Mouse (Mus musculus) liver, embryonic 13.5 days (tissue): ENCODE results near the gene Cit. TPM values are rescaled to one million over a fixed set of nuclear protein-coding genes. Genes with fewer than 3 reads are reported as not detected.
A peak's percentile ranks its signal among the peaks of the same experiment; 100 is the strongest.

Experiments used
- ATAC-seq: fragments of 200-750 bp; cut with Nextera tagmentation; 2 replicates; pipeline ENCODE4 v1.8.0; 2017; ENCODE audit warnings: low read depth, mild to moderate bottlenecking, moderate number of reproducible peaks, moderate library complexity
- DNase-seq: peaks from one replicate; pipeline ENCODE4 v3.0.0; 2022
- H3K27ac ChIP-seq: fragments of 300-500 bp; sonication (generic); 2 replicates; pipeline ENCODE4 v1.5.1; 2015; ENCODE audit warnings: moderate library complexity, mild to moderate bottlenecking, inconsistent platforms
- H3K27me3 ChIP-seq: fragments of 300-500 bp; sonication (generic); 2 replicates; pipeline ENCODE4 v1.6.1; 2015; ENCODE audit warnings: mild to moderate bottlenecking, inconsistent platforms
- H3K36me3 ChIP-seq: fragments of 300-500 bp; sonication (generic); 2 replicates; pipeline ENCODE4 v1.6.1; 2015; ENCODE audit warnings: mild to moderate bottlenecking, inconsistent platforms
- H3K4me1 ChIP-seq: fragments of 300-500 bp; sonication (generic); replicated peaks from 2 replicates; pipeline ENCODE4 v1.6.1; 2015; ENCODE audit warnings: inconsistent platforms
- H3K4me2 ChIP-seq: fragments of 300-500 bp; sonication (generic); 2 replicates; pipeline ENCODE4 v1.6.1; 2015; ENCODE audit warnings: inconsistent platforms, mild to moderate bottlenecking, moderate library complexity
- H3K4me3 ChIP-seq: fragments of 300-500 bp; sonication (generic); replicated peaks from 2 replicates; pipeline ENCODE4 v1.5.1; 2015; ENCODE audit warnings: mild to moderate bottlenecking, inconsistent platforms
- H3K9ac ChIP-seq: fragments of 300-500 bp; sonication (generic); 2 replicates; pipeline ENCODE4 v1.6.1; 2015; ENCODE audit warnings: mild to moderate bottlenecking, inconsistent platforms
- H3K9me3 ChIP-seq: fragments of 300-500 bp; sonication (generic); replicated peaks from 2 replicates; pipeline ENCODE4 v1.6.1; 2016; ENCODE audit warnings: inconsistent platforms
- WGBS: fragments of 180-500 bp; shearing (Covaris S2); methylation state at CpG from one replicate; pipeline ENCODE4 v1.1.7; 2015; ENCODE audit not compliant: insufficient replicate concordance; 5-methylcytosine and 5-hydroxymethylcytosine counted together
- polyA plus RNA-seq: library from polyadenylated mRNA; unstranded; fragments of >200 nt; fragmentation: Nextera tagmentation; extraction: Ambion mirVana; gene quantifications from 2 replicates; pipeline ENCODE4 v1.2.1, GENCODE M21; 2015

Cit gene
- polyA plus RNA-seq, 1 experiment from 2014 or later: 39.4 TPM

DNA sequence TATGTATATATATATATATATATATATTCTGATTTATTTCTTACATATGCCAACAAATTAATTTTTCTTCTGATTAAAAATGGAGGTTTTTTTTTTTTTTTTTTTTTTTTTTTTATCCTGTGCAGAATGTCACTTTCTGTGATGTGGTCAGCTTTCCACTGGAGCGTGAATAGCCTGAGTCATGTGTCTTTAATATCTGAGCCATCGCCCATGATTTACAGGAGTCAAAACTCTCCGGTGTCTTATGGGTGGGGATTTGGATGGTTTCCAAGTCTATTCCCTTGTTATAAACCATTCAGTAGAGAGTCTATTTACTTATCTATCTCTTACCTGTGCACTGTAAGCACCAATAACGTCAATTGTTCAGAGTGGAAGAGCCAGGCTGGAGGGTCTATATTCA is 27.9 kb downstream of the Cit start:
- Histone ChIP-seq H3K4me3 (no peak overlapping the region), H3K27me3 (no peaks in the 10 kb centered on the region), H3K9ac (no peak overlapping the region), H3K9me3 (no peaks in the 10 kb centered on the region), H3K4me2 (no peak overlapping the region), H3K27ac (no peak overlapping the region), H3K36me3 (peaks cover 82% of the 10 kb centered on the region), H3K4me1 (no peaks in the 10 kb centered on the region; the same call in 1 of the 2 replicates)
- no peak for ATAC-seq
- no peak for DNase-seq
- 84% methylated on average over 4 of the region's 4 CpGs for WGBS

DNA sequence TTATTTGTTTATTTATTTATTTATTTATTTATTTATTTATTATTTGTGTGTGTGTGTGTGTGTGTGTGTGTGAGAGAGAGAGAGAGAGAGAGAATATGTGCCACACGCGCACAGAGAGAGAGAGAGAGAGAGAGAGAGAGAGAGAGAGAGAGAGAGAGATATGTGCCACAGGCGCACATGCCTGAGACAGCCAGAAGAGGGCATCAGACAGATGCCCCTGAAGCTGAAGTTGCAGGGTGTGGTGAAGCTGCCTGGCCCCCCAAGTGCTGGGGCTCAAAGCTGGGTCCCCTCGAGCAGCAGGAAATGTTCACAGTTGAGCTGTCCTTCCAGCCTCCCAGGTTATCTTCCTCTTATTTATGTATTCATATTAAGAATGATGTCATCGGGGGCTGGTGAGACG is 32.3 kb downstream of the Cit start:
- Histone ChIP-seq H3K27me3 (no peaks in the 10 kb centered on the region), H3K27ac (no peak overlapping the region), H3K9ac (no peak overlapping the region), H3K4me3 (no peak overlapping the region), H3K4me2 (no peak overlapping the region), H3K4me1 (peaks cover 14% of the 10 kb centered on the region), H3K9me3 (no peaks in the 10 kb centered on the region), H3K36me3 (peaks cover 71% of the 10 kb centered on the region)
- 88% methylated on average over 6 of the region's 6 CpGs for WGBS
- ATAC-seq (no peak), DNase-seq (no peak)

DNA sequence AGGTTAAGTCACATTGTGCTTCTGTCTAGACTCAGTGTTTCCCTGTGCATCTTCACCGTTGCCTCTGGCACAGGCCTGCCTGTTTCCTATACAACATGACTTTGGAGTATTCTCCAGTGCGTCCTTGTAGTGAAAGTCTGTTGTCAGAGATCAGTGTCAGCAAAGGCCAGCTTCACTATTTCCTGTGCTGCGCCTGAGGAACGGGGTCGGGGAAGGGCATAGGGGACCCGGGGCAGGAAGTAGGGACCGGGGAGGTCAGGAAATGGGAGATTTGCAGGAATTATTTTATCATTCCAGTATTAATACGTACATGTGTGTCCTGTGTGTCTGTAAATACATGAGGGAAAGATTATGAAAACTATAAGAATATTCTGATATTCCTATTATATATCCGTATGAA is 37.1 kb downstream of the Cit start:
- H3K9ac ChIP-seq: no peak overlapping the region
- no peak overlapping the region for H3K4me2 ChIP-seq
- H3K27me3 ChIP-seq: no peaks in the 10 kb centered on the region
- ATAC-seq (no peak), DNase-seq (no peak)
- WGBS: 72% methylated on average over 9 of the region's 9 CpGs
- H3K4me3 ChIP-seq: no peak overlapping the region
- H3K36me3 ChIP-seq: peaks cover 73% of the 10 kb centered on the region
- H3K4me1 ChIP-seq: peaks cover 42% of the 10 kb centered on the region
- no peaks in the 10 kb centered on the region for H3K9me3 ChIP-seq
- no peak overlapping the region for H3K27ac ChIP-seq

DNA sequence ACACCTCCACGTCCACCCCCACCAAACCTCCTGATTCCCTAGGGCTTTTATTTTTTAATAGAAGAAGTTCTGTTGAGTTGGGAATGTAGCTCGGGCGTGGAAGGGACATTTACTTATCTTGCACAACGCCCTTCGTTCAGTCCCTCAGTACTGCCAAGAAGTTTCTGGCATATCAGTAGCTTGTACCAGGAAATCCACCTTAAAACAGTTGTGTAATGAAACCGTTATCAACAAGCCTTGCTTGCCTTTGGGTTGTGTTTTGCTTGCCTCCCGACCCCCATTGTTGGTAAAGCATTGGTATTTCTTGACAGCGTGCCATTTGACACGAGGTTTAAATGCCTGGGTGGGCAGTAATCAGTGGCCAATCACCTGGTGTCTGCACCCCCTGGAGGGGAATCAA is 39.4 kb downstream of the Cit start:
- DNase-seq (peak; percentile 22), ATAC-seq (peak; percentile 83)
- no peak overlapping the region for H3K4me3 ChIP-seq
- H3K9me3 ChIP-seq: no peaks in the 10 kb centered on the region
- H3K9ac ChIP-seq: peak overlapping the region; percentile 33; the same call in 1 of the 2 replicates
- H3K4me1 ChIP-seq: peaks cover 42% of the 10 kb centered on the region
- 30% methylated on average over 9 of the region's 9 CpGs for WGBS
- peak overlapping the region; percentile 35 for H3K4me2 ChIP-seq
- no peaks in the 10 kb centered on the region for H3K27me3 ChIP-seq
- peaks cover 75% of the 10 kb centered on the region for H3K36me3 ChIP-seq
- H3K27ac ChIP-seq: peak overlapping the region; percentile 78

DNA sequence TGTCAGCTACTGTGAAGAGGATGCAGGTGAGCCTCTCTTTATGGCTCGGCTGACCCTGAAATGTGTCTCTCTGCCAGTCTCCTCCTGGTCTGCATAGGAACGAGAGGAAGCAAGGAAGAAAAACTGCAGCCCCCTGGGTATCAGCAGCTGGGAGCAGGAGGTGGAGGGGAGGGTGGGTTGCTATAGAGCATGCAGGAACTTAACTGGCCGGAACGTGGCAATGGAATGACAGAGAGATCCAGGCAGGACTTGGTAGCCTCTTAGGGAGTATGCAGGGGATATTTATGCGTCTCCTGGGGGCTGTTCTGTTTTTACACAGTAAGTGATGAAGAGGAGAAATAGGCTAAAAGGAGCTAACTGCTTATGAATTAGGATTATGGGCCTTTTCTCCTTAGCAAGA is 48.7 kb downstream of the Cit start:
- Histone ChIP-seq H3K36me3 (peaks cover 79% of the 10 kb centered on the region), H3K4me3 (no peak overlapping the region), H3K27me3 (no peaks in the 10 kb centered on the region), H3K9ac (no peak overlapping the region), H3K27ac (no peak overlapping the region), H3K4me1 (no peaks in the 10 kb centered on the region; the same call in 1 of the 2 replicates), H3K9me3 (no peaks in the 10 kb centered on the region), H3K4me2 (no peak overlapping the region)
- ATAC-seq (no peak), DNase-seq (no peak)
- WGBS: 76% methylated on average over 5 of the region's 5 CpGs

DNA sequence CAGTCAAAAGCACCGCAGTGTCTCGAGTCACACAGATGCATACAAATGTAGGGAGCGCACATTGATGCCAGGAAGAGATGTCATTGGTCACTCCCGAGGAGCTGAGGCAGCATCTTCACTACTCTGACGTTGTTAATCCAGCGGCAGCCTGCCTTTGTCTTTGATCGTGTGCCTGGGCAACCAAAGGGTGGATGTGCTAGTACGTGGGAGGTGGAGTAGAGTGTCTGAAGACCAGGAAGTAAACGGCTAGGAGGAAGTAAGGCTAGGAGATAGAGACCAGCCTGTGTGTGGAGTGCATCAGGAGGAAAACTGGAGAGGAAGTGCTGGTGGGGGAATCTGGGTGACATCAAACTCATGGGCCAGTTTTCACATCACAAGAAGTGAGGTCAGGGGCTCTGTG is 52.0 kb downstream of the Cit start:
- Histone ChIP-seq H3K4me1 (no peaks in the 10 kb centered on the region; the same call in 1 of the 2 replicates), H3K9me3 (no peaks in the 10 kb centered on the region), H3K9ac (no peak overlapping the region), H3K27me3 (no peaks in the 10 kb centered on the region), H3K36me3 (peaks cover 75% of the 10 kb centered on the region), H3K4me3 (no peak overlapping the region), H3K27ac (no peak overlapping the region), H3K4me2 (no peak overlapping the region)
- DNase-seq: no peak
- 50% methylated on average over 9 of the region's 9 CpGs for whole genome bisulfite sequencing
- no peak for ATAC-seq

DNA sequence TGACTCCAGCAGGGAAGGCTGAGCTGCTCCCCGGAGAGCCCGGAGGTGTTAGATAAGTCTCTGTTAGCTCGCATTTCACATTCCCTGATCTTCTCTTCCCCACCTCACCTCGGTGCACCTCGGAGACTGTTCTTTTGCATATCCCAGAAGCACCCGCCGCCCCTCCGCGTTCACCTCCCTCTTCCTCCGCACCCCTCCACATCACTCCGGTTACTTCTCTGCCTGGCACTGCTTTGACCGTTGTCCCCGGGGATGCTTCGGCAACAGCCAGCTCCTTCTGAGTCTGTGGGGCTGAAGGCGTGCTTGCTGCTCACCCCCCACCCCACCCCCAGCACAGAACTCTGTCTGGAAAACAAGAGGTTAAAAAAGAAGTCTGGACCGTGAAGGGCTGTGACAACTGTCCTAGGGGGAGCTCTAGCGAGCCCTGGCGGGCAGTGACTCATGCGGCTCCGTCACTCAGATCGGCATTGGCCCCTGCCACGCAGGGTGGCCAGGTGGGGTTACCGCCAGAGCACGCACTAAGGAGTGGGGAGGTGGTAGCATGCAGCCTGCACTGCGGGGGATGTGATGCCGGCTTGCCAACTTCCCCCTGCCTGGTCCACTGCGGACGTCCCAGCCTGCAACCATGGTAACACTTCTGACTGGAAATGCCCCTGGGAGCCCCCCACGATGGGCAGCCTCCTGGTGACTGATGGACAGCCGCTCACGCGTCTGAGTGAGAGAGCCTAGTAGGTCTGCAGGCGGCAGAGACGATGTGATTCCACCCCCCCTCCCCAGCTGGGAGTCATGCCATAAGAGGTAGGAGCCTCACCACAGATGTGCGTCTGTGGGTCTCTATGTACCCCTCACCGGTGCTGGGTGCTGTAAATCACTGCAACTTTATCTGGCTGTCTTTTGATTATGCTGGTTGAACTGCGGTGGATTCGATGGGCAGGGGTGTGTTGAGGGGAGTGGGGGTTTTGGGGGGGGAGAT is 62.2 kb downstream of the Cit start:
- Histone ChIP-seq H3K27me3 (no peaks in the 10 kb centered on the region), H3K4me2 (peak overlapping the region; percentile 55), H3K4me1 (peaks cover 29% of the 10 kb centered on the region), H3K9ac (no peak overlapping the region), H3K9me3 (no peaks in the 10 kb centered on the region), H3K4me3 (peak overlapping the region; percentile 25), H3K36me3 (peaks cover 50% of the 10 kb centered on the region), H3K27ac (no peak overlapping the region)
- ATAC-seq (peak; percentile 35; the same call in 1 of the 2 replicates), DNase-seq (no peak)
- WGBS: 56% methylated on average over 38 of the region's 38 CpGs

DNA sequence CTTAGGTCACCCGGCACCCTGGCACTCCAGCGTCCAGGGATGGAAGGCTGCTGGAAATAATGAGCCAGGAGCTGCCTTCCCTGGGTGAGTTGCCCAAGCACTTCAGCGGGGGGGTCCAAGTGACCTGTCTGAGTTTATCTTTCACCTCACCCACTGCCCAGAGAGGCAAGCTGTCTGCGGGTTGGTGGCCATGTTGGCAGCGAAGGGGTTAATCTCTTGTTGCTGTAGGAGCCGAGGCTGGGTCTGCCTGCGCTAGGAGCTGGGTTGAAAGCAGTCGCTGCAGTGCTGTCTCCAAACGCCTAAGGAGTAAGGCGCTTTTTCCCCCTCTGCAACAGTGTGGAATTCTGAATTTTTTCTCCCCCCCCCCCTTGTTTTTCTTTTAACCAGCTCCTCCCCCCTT is 63.2 kb downstream of the Cit start:
- WGBS: 64% methylated on average over 10 of the region's 10 CpGs
- Histone ChIP-seq H3K27ac (no peak overlapping the region), H3K4me2 (peak overlapping the region; percentile 55), H3K36me3 (peaks cover 53% of the 10 kb centered on the region), H3K9me3 (no peaks in the 10 kb centered on the region), H3K4me3 (peak overlapping the region; percentile 25), H3K4me1 (peaks cover 27% of the 10 kb centered on the region), H3K27me3 (no peaks in the 10 kb centered on the region), H3K9ac (0 out of 2 replicates have a peak overlapping the region, but pooled peaks have one; percentile 22)
- ATAC-seq: no peak
- no peak for DNase-seq

DNA sequence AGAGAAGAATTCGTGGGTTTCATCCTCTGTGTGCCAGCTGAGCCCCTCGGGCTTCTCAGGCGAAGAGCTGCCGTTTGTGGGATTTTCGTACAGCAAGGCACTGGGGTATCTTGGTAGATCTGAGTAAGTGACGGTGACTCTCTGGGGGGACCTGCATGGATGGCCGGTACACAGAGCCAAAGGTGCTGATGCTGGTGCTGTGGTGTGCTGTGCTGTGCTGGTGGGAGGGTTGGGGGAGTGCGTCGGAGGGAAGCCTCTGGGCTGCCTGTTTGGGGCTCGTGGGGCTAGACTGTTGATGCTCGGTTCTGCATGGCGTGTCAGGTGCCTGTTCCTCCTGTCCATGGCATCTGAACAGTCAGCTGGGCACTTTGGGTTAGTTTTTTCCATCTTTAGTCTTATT is 63.6 kb downstream of the Cit start:
- H3K4me1 ChIP-seq: peaks cover 23% of the 10 kb centered on the region
- 0 out of 2 replicates have a peak overlapping the region, but pooled peaks have one; percentile 25 for H3K4me3 ChIP-seq
- H3K9me3 ChIP-seq: no peaks in the 10 kb centered on the region
- peak overlapping the region; percentile 55; the same call in 1 of the 2 replicates for H3K4me2 ChIP-seq
- ATAC-seq (no peak), DNase-seq (no peak)
- no peak overlapping the region for H3K27ac ChIP-seq
- no peak overlapping the region for H3K9ac ChIP-seq
- WGBS: 79% methylated on average over 12 of the region's 12 CpGs
- H3K27me3 ChIP-seq: no peaks in the 10 kb centered on the region
- H3K36me3 ChIP-seq: peaks cover 55% of the 10 kb centered on the region

DNA sequence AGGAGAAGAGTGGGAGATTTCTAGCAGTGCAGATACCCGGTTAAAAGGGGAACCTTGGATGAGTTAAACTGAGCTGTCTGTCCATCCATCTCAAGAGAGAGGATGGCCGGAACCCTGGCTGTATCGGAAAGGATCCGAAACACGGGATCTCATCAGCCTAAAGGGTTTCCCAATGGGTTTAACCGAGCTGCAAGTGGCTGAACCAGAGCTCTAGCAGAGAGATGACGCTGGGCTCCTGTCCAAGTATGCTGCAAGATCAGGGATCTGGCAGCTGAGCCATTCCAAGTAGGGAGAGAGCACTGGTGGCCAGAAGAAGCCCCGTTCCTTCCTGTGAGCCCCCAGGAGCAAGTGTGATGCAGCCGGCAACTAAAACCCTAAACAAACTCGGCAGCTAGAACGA is 64.0 kb downstream of the Cit start:
- Histone ChIP-seq H3K36me3 (peaks cover 59% of the 10 kb centered on the region), H3K27me3 (no peaks in the 10 kb centered on the region), H3K4me2 (peak overlapping the region; percentile 55; the same call in 1 of the 2 replicates), H3K27ac (no peak overlapping the region), H3K9me3 (no peaks in the 10 kb centered on the region), H3K9ac (no peak overlapping the region), H3K4me3 (no peak overlapping the region), H3K4me1 (peaks cover 19% of the 10 kb centered on the region)
- DNase-seq (no peak), ATAC-seq (no peak)
- 80% methylated on average over 11 of the region's 11 CpGs for WGBS

DNA sequence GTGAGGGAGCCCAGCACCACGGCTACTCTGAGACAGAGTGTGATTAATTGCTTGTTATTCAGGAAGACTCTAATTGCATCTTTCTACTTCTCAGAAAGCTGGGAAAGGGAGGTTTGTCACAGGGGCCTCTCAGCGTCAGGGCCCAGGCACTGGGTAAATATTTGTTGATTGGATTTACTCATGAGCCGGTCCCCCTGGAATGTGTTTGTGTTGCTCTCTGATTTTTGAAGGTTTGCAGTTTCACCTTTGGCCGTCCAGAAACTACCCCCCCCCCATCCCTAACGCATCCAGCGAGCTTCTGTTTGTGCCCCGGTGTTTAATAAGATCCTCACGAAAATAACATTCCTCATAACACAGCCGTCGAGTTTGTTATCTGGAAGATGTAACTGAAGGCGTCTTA is 65.4 kb downstream of the Cit start:
- Histone ChIP-seq H3K9me3 (no peaks in the 10 kb centered on the region), H3K4me2 (peak overlapping the region; percentile 8; the same call in 1 of the 2 replicates), H3K4me3 (no peak overlapping the region), H3K9ac (no peak overlapping the region), H3K27ac (peak overlapping the region; percentile 61), H3K27me3 (no peaks in the 10 kb centered on the region), H3K4me1 (peaks cover 23% of the 10 kb centered on the region), H3K36me3 (peaks cover 63% of the 10 kb centered on the region)
- DNase-seq: no peak
- no peak for ATAC-seq
- WGBS: 66% methylated on average over 11 of the region's 11 CpGs
